Mouse (Mus musculus): Measurements from ENCODE around the gene Cdc40.

Cdc40 gene

DNA sequence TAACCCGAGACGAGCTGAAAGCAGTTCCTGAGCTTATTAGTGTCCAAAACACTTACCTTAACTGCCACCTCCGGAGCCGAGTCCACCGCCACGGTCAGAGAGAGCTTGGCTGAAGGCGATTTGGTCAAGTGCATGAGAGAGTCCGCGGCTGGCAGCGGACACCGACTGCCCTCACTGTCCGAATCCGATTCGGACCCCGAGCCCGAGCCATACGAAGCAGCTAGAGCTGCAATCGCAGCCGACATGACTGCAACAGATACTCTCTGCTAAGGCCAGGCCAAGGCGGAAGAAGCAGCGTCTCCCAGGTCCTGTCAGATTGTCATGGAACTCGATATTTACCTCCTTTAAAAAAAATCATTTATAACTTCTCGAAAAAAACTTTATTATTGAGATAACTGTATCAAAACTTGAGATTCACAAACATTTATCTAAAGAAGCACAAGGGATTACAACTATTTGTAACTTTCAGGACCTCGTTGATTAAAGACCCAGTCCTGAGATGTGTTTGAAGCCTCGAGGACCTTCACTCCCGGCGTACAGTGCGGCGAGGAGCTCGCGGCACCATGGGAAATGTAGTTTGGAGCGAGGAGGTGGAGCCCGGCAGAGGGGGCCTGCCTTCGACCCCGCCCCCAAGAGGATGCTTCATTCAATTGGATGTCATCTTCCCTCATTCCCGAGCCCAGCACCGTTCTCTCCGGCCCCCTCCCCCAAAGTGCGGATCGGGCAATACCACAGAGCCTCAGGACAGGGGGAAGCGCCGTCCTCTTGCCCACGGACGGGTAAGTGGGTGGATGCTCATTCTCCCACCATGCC lies at the start of gene Cdc40, which contains the start of gene Wasf1:
Cdc40 (minus strand) TSS at position 481 of the 813 bp plus-strand sequence.
Wasf1 (plus strand) TSS at position 645 of the 813 bp plus-strand sequence.
- peak; percentile 100 for DNase-seq

DNA sequence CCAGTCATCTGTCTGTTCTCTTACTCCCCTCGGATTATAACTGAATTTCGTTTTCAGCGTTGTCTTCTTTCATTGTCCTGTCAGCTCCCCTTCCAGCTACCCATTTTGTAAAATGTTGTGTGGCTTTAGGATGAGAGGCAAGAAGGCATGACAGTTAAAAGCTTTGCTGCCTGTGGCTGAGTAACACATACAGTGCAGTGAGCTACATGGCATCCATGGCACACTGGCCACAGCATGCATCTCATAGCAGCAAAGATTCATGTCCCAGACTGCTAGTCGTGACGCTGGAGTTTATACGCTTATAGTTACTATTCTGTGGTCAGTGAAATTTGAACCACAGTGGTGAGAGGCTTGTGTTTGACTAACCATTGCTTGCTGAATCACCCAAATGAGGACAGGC lies 36.4 kb upstream of the Cdc40 start:
- no peak for DNase-seq

DNA sequence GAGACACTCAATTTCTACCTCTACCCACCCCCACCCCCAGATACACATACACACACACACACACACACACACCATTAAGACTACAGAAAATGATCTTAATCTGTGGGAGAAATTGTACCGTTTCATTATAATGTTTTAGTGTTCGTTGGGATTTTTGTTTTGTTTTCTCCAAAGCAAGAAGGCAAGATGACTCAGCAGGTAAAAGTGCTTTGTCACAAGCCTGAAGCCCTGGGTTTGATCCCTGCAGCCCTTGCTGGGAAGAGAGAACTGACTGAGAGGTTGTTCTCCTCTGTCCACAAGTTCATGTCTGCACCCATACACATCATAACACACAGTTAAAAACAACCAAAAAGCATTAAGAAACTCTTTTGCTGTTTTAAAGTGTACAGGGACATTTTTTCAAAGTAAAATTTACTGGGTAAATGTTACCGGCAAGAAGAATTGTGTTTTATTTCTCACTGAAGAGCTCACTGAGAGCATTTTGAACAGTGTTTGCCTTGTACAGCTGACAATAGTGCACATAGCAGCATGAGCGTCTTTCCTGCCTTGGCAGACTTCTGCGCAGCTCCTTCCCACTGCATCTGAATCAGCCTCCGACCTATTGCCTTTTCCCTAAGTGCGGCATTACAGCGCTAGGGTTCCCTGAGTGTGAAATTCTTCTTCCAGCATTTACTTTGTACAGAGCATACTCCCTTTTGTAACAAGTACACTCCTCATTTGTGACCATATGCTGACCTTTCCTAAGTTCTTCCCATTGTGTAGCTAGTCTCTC lies 35.7 kb upstream of the Cdc40 start:
- DNase-seq, result no peak

DNA sequence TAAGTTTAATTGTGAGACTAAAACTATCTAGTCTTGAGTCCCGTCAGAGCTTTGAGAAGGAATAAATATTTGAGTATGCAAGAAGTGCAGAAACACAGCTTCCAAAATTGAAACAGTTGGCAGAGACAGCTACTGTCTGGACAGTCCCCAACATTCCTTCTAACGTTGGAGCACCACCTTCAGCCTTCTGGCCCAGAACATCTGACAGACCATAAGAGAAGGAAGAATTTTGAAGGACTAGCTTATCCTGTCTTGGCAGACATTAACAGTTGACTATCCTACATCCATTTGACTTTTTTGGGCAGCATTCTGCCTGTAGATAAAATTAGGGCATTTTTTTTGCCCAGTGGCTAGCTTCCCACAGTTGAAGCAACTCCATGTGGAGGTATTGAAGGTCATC lies 32.1 kb upstream of the Cdc40 start:
- peak; percentile 41 for DNase-seq

DNA sequence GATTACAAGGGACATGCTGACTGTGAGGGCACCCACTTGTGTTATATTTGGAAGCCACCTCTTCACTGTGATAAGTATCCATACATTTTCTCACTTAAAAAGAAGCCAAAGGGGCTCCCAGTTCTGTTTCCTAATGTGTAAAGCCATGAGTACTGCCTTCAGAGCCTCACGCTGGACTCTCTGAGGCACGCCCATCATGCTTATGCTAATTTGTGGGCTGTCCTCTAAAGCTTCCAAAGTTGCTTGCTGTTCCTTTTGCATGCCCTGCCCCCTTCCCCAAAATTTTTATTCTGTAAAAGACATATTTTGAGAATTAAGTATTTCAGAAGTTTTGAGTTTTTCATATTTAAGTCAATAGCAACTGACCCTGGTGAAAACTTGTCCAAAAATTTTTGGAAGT lies 27.7 kb upstream of the Cdc40 start:
- DNase-seq, result no peak

DNA sequence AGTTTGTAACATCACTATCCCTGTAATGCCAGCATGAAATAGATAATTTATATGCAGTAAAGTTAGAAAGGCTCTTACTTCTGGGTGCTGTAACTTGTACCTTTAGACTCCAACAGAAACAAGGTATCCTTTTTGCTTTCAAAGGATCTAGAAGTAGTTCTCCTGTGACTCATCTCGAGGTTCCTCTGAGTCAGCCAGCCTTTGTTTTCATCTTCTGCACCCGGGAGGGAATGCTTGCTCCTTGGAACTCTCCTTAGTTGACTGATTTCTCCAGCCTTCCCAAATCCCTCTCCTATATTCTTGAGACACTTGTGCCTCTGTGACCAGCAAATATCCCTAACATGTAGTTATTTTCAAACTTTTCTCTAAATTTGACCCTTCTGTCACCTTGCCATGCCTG lies 25.5 kb upstream of the Cdc40 start:
- DNase-seq, result no peak

DNA sequence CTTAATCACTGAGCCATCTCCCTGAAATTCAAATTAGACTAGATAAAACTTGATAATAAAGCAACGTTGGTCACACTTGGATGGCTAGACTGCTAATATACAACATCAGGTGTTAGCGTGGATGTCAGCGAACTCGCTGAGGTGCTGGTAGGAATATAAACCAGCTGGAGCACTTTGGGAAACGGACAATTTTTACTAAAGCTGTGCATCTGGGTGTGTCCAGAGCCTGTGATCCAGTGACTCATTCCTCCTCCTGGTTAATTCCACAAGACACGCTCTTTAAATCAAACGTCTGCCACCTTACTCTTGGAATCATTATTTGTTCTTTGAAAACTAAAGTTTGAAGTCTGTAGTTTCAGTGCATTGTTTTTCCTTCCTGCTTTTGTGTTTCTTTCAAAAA lies 23.7 kb upstream of the Cdc40 start:
- DNase-seq, result no peak

DNA sequence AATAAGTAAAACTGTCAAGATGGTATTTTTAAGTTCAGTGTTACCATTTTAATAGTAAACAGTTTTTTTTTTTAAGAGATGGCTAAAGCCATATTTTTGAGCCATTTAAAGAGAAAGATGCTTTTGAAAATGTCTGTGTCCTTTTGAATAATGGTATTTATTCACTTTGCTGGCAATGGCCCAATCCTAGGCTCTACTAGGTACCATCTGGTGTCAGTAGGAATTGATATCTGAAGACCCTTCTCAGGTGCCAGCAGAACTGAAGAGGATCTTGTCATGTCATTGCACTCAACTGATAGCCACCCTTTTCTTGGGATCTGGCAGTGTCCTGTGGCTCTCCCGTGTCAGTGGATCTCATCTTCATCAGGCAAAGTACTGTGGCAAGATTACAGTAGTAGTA lies 23.0 kb upstream of the Cdc40 start:
- DNase-seq, result peak; percentile 76 to 77

DNA sequence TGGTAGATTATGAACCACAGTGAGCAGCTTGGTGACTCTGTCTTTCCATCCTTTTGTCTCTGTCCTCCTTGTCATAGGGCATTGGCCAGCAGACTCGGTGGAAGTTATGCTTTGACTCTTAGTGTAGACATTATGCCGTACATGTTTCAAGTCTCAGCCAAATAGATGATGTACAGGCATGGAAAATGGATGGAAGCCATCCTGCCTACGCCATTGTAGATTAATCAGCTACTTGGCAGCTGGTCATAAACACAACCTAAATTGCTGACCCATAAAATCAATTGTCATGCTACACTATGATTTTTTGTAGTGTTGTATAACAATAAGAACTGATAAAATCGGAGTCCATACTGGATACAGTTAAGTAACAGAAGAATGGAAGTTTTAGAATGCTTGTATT lies 18.7 kb upstream of the Cdc40 start:
- DNase-seq, result no peak

DNA sequence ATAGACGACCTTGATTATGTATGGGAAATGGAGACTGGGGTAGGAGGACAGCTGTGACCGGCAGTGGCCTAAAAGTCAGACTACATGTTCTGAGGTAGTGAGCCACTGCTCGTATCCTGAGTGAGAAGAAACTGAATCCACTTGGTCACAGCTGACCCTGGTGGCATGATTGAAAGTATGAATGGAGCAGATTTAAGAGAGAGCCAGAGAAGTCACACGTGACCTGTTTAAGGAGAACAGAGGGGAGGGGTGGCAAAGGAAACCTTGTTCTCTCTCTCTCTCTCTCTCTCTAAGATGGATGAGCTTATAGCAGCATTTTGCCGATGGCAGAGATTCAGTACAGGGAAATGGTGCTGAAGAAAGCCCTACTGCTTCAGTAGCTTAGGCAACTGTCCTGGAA lies 13.5 kb upstream of the Cdc40 start:
- no peak for DNase-seq

DNA sequence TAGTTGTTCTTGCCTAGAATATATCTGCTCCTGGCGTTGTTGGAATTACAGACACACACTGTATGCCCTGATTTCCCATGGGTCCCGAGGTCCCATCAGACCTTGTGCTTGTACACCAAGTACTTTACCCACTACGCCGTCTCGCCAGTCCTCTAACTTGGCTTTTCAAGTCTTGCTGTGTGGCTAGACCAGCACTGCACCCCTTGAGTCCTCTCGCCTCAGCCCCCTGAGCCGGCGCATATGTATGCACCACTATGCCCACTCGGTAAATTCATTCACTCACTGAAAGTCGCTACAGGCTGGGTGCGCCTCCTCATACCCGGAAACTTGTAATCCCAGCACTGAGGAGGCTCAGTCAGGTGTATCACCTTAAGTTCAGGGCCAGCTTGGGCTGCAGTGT lies 12.7 kb upstream of the Cdc40 start:
- no peak for DNase-seq

DNA sequence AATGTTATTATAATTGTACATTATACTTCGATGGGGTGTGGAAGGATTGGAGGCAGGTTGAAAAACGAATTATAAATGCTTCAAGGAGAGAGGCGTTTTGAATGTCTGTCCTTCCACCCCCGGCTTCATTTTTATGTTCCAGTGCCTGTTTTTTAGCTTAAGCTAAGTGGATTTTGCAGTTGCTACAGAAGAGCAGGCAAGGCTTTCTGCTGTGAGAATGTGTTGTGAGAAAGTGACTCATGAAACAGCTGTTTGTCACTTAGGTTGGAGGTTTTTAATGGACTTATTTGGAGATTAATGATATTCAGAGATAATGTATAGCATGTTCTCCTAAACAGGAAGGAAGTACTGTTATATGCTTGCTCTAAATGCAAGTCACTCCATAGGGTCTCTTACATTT lies 6.0 kb upstream of the Cdc40 start:
- no peak for DNase-seq

DNA sequence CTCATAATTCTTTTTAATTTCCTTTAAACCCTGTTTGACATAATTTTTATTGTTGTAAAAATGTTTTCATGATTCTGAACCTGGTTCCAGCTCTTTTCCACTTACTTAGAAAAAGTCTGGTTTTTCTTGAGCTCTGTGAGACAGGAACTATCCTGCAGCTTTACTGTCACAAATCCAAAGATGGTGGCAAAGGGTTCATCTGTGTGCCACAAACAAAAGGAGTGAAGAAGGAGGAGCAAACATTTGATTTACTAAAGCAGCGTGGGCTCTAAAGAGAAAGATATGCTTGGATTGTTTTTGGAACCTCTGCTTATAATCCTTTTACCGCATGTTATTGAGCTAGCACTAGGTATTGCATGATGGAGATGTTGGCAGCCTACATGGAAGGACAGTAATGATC lies 4.2 kb upstream of the Cdc40 start:
- DNase-seq, result peak; percentile 44 to 54

DNA sequence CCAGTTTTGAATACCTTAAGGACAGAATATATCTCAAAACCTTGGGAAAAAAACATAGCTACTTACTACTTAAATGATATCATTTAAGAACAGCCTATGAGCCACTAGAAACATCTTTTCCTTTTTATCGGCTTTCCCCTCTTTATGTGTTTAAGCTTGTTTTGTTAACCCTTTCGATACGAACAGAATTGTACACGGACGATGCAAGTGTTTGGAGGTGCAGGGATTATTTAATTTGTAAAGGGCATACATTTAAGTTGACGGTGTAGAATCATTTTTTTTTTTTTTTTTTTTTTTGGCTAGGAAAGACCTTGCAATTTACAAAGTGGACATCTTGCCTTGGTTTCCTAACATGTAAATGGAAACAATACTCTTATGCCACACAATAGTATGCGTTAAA lies 2.3 kb upstream of the Cdc40 start:
- DNase-seq, result no peak

DNA sequence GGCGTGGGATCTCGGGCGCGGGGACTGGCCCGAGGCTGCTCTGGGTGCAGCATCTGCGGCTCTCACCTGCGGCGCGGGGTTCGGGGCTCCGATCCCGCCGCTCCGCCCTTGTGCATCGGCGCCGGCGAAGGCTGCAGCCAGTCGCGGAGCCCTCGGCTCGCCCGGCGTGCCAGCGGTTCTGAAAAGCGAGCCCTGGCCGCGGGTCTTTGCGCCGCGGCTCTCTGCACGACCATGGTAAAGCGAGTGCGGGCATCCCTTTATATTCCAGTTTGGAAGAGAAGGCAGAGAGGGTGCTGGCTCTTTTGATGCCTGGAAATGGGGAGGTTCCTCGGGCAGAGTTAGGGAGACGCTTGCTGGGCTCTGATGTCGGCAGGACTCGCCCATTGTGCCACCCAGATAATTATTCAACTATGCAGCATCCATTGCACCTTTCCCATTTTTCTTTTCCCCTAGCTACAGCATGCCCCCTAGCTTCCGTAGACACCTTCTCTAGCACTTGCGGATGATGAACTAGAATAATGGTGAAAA lies 1.2 kb upstream of the Cdc40 start:
- DNase-seq, result peak; percentile 77 to 78

DNA sequence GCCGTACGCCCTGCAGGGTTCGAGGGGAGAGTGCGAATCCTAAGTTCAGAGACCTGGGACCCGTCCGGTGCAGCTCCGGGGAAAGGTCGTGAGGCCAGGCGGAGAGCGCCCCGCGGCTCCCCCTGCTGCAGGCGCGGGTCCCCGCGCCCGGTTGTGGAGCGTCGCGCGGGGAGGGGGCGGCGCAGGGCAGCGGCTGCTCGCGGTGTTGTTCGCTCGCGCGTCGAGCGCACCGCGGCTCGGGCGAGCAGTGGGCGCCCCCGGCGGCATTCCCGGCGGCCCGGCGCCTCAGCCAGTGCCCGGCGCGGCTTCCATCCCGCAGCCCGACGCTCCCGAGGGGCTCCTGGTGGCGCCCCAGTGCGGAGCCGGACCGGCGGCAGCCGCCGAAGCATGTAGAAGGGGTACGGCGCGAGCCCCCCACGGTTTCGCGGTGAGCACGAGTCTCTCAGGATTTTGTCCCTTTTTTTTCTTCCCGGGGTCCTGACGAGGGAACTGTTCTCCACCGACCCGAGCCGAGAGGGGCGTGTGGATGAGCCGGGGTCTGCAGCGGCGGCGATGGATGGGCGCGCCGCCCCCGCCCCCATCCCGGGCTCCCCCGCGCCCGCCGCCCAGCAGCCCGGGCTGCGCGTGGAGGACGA lies 650 bp upstream of the Cdc40 start:
- DNase-seq, result no peak

DNA sequence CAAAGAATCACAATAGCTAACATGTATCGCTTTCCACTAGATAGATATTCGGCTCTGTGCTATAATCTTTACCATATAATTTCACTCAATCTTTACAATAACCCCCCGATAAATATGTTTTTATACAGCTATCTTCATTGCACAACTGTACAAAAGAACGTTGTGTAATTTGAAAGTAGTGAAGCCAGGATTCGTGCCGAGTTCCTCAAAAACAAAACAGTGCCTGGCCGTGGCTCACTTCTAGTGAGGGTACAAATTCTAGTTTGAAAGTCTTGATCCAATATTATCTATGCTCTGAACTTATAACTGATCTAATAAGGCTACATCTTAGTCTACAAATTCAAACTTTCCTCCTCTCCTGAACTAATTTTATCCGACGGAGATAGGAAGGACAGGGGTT lies 778 bp downstream of the Cdc40 start:
- no peak for DNase-seq

DNA sequence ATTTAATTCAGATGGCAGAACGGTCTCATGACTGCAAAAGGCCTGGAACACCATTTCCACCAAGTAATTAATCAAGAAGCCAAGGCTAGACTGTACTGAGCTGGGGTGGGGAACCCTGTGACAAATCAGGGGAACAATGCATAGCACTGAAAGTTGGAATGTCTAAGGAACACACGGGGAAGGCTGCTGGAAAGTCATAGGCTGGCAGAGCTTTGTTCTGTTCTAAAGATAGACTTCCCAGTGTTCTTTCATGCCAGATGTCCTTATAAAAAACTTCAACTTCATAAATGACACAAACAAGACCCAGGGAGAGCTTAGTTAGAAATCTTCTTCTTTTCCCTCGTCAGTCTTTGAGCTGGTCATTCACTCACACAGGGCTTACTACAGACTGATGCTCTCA lies 1.9 kb downstream of the Cdc40 start:
- no peak for DNase-seq

DNA sequence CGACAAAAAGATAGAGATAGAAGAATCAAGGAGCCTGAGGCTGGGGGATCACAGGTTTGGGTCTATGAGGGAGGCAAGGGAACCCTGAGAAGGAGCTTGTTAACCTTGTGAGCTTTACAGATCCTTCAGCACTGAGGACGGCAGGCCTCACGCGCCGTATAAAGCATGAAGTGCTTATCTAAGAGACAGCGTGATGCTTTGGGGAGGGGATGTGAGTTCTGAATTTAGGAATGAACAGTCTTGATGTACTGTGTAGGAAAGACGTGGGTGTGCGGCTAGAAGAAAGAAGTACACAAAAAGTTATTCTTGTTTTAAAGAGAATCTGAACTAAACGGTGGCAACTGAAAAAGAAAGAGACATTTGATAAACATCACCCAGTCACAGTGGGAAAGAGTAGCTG lies 3.1 kb downstream of the Cdc40 start:
- no peak for DNase-seq

DNA sequence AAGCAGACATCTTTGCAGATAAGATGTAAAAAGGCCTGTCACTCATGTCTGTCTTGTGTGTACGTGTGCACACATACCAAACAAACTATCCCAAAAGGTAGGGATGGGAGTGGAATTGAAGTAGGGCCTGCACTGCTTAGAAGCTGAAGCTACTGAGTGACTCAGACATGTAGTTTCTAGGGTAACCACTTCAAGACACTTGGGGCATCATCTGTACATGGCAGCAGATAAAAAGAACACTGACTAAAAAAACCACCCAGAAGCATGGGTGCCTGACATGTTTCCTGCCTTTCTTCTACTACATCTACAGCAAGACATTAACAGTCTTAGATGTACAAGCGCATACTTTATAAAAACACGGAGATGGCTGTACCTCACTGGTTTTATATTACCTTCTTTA lies 4.9 kb downstream of the Cdc40 start:
- no peak for DNase-seq

DNA sequence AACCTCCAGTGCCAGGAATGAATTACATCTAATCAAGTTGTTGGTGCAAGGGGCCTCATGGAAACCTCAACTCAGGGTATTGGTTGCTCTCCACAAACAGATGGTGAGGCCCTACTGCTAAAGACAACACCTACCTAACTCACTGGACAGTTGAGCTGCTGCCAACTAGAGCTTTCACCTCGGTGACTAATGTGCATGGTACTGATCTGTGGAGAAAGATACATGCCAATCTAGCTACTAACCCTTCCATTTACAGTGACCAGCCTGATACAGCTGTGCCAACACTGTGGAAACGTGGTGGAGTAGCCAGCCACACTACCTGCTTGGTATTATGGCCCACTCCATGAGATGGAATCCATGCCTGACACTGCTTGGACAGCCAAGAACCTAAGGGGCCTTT lies 11.1 kb downstream of the Cdc40 start:
- DNase-seq, result peak; percentile 71 to 77

DNA sequence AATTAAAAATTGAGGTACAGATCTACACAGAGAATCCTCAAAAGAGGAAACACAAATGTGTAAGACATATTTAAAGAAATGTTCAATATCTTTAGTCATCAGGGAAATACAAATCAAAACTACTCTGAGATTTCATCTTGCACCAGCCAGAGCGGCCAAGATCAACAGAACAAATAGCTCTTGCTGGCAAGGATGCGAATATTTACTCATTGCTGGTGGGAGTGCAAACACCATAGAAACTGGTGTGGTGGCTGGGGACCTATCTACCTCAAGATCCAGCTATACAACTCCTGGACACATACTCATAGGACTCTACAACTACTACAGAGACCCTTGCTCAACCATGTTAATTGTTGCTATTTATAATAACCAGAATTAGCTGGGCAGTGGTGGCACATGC lies 11.8 kb downstream of the Cdc40 start:
- no peak for DNase-seq

DNA sequence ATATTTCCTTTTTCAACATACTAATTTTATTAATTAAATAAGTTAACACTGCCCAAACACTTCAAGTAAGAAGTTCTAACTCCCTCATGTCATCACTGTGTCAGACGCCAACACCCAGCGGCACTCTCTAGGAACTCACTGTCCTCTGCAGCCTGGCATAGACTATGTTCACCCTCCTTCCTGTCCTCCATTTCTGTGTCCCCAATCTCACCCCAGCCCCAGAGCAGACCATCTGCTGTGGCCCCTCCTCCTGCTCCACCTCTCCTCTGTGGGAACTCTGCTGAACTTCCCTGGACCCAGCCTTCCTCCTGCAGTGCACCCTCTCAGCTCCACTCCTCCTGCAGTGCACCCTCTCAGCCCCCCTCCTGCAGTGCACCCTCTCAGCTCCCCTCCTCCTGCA lies 15.0 kb downstream of the Cdc40 start:
- DNase-seq, result peak in 1 of 2 experiments; percentile 34

DNA sequence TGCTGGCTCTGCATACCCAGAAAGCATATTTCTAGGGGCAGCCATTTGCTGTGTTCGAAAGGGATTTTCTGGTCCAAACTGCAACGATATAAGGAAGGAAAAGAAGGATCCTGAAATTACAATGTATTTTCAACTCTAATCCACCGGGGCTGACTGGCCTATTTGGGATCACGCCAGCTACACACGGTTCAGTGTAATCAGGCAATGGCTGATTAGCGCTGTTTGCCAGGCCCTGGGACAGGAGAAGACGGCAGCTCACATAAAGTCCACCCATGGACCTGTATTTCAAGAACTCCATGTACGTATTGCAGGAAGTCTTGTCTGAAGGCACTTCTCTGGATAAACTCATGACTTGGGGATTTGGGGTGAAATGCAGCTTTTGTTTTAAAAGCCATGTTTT lies 25.5 kb downstream of the Cdc40 start:
- peak; percentile 94 to 95 for DNase-seq
